Mouse (Mus musculus) lung, postnatal 0 days (tissue): ENCODE measurements around the gene Haus7. TPM values are rescaled to one million over a fixed set of nuclear protein-coding genes. Genes with fewer than 3 reads are reported as not detected.
A peak's percentile ranks its signal among the peaks of the same experiment; 100 is the strongest.

Experiments
- ATAC-seq: fragments of 200-750 bp; cut with Nextera tagmentation; 2 replicates; pipeline ENCODE4 v1.8.0; 2017; ENCODE audit warnings: moderate library complexity
- DNase-seq: peaks from one replicate; pipeline ENCODE4 v3.0.0-alpha.2; 2016; ENCODE audit warnings: low spot score
- H3K27ac ChIP-seq: fragments of 300-500 bp; sonication (generic); 2 replicates; pipeline ENCODE4 v1.5.1; 2014; ENCODE audit warnings: antibody characterized with exemption, mild to moderate bottlenecking, low read length, mixed read lengths
- H3K27me3 ChIP-seq: fragments of 300-500 bp; sonication (generic); replicated peaks from 2 replicates; pipeline ENCODE4 v1.6.1; 2014; ENCODE audit warnings: low read length, mixed read lengths; ENCODE audit not compliant: insufficient read depth
- H3K36me3 ChIP-seq: fragments of 300-500 bp; sonication (generic); 2 replicates; pipeline ENCODE4 v1.6.1; 2014; ENCODE audit warnings: low read length, mixed read lengths; ENCODE audit not compliant: insufficient read depth
- H3K4me1 ChIP-seq: fragments of 300-500 bp; sonication (generic); 2 replicates; pipeline ENCODE4 v1.6.1; 2014; ENCODE audit warnings: antibody characterized with exemption, low read depth, low read length, mixed read lengths; ENCODE audit not compliant: insufficient read depth
- H3K4me2 ChIP-seq: fragments of 300-500 bp; sonication (generic); replicated peaks from 2 replicates; pipeline ENCODE4 v1.6.1; 2014; ENCODE audit warnings: low read depth, mild to moderate bottlenecking, low read length, moderate library complexity, mixed read lengths
- H3K4me3 ChIP-seq: fragments of 300-500 bp; sonication (generic); 2 replicates; pipeline ENCODE4 v1.5.1; 2014; ENCODE audit warnings: low read depth, low read length
- H3K9ac ChIP-seq: fragments of 300-500 bp; sonication (generic); replicated peaks from 2 replicates; pipeline ENCODE4 v1.6.1; 2014; ENCODE audit warnings: low read depth, mild to moderate bottlenecking
- H3K9me3 ChIP-seq: fragments of 300-500 bp; sonication (generic); 2 replicates; pipeline ENCODE4 v1.6.1; 2016; ENCODE audit warnings: low read length, mixed read lengths
- CTCF ChIP-seq: IDR thresholded peaks from 2 replicates; pipeline ENCODE4 v1.5.1; 2016; ENCODE audit warnings: antibody characterized with exemption, mild to moderate bottlenecking
- EP300 ChIP-seq: IDR thresholded peaks from 2 replicates; pipeline ENCODE4 v1.6.1; 2016; ENCODE audit warnings: antibody characterized with exemption, mild to moderate bottlenecking, control low read depth
- WGBS: fragments of 180-500 bp; shearing (Covaris S2); extraction: QIAGEN DNeasy Blood & Tissue Kit; methylation state at CpG from one replicate; pipeline ENCODE4 v1.1.7; 2014; 5-methylcytosine and 5-hydroxymethylcytosine counted together
- polyA plus RNA-seq: library from polyadenylated mRNA; unstranded; fragments of >200 nt; fragmentation: Nextera tagmentation; extraction: Ambion mirVana; gene quantifications from 2 replicates; pipeline ENCODE4 v1.2.1, GENCODE M21; 2015

Haus7 gene
- polyA plus RNA-seq, 1 experiment from 2014 or later = 31.8 TPM

DNA sequence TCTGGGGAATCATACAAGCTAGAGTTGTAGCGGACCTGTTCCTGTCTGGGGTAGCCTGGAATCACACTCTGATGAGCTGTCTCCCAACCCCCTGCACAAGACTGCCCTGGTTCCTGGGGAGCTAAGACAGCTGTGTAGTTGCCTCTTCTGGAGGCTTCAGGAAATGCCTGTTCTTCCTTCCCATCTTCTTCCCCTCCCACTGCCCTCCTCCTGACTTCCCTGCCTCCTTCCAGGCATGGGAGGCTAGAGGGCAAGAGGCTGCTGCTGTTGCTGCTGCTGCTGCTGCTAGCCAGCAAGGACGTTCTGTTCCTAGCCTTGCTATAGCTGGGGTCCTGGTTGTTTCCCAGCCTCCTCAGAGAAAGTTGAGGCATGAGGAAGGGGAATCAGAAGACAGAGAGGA is 21.5 kb upstream of the Haus7 start:
- Histone ChIP-seq H3K9me3 (no peaks in the 10 kb centered on the region), H3K4me3 (no peak overlapping the region), H3K9ac (no peak overlapping the region), H3K27me3 (no peaks in the 10 kb centered on the region), H3K27ac (peak overlapping the region; percentile 77), H3K4me1 (no peaks in the 10 kb centered on the region; the same call in 1 of the 2 replicates), H3K4me2 (no peak overlapping the region), H3K36me3 (no peaks in the 10 kb centered on the region)
- 38% methylated on average over 2 of the region's 2 CpGs for WGBS
- TF ChIP-seq CTCF (no peak), EP300 (peak; percentile 26; the same call in 1 of the 2 replicates)
- peak; percentile 55 for ATAC-seq
- DNase-seq = peak; percentile 72

DNA sequence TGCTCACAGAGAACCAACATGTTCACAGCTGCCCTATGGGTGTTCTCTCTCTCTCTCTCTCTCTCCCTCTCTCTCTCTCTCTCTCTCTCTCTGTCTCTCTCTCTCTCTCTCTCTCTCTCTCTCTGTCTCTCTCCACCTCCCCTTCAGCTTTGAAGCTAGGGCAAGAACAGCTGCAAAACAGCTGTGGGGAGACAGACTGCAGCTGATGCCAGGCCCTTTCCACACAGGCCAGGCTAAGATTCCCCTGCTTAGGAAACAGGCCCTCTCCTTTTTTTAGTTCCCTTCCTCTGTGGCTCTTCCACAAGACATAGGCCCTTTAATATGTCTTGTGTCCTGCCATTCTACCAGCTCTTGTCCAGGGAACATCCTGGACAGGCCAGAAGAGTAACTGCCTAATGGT is 20.8 kb upstream of the Haus7 start:
- peak; percentile 53 for ATAC-seq
- Histone ChIP-seq H3K9ac (no peak overlapping the region), H3K27ac (peak overlapping the region; percentile 77), H3K36me3 (no peaks in the 10 kb centered on the region), H3K9me3 (no peaks in the 10 kb centered on the region), H3K4me2 (no peak overlapping the region), H3K4me3 (no peak overlapping the region), H3K27me3 (no peaks in the 10 kb centered on the region), H3K4me1 (no peaks in the 10 kb centered on the region; the same call in 1 of the 2 replicates)
- peak; percentile 71 for DNase-seq
- TF ChIP-seq CTCF (no peak), EP300 (no peak)

DNA sequence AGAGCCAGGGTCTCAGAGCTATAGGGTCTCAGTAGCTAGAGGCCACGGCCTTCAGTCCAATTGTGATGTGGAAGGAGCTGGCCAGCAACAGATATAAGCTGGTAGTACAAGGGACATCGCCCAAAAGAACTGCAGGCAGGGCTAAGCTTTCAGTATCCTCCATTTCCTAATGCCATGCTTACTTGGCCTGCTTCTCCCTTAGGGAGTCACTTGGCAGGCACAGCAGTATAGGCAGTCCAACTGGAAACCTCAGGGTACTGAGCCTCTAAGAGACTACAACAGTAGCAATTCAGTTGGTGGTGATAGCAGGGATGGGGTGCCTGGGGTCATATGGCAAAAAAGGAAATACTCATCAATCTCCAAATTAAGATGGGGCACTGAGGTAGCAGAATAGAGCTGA is 18.7 kb upstream of the Haus7 start:
- Histone ChIP-seq H3K9me3 (no peaks in the 10 kb centered on the region), H3K9ac (no peak overlapping the region), H3K4me2 (no peak overlapping the region), H3K27me3 (no peaks in the 10 kb centered on the region), H3K4me3 (no peak overlapping the region), H3K4me1 (no peaks in the 10 kb centered on the region; the same call in 1 of the 2 replicates), H3K36me3 (no peaks in the 10 kb centered on the region), H3K27ac (peak overlapping the region; percentile 47)
- DNase-seq (no peak), ATAC-seq (no peak)
- TF ChIP-seq EP300 (no peak), CTCF (no peak)
- WGBS = 92% methylated on average over 2 of the region's 2 CpGs

DNA sequence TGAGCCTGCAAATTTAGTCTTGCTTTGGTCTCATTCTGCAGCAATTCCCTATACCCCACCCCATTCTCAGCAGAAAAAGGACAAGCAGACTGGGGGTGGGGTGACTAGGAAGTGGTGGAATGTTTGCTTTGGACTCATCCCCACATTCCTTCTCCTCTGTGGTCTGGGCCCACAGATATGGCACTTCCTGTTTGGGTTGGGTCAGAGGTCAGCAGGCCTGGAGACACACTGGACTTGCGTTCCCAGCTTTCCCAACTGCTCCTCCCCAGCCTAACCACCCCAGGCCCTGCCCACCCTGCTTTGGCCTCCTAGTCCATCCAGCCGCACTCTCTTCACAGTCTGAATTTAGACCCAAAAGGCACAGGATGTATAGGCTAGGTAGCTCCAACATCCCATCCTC is 17.8 kb upstream of the Haus7 start:
- Histone ChIP-seq H3K27ac (peak overlapping the region; percentile 47; the same call in 1 of the 2 replicates), H3K9ac (no peak overlapping the region), H3K27me3 (no peaks in the 10 kb centered on the region), H3K4me2 (no peak overlapping the region), H3K4me3 (no peak overlapping the region), H3K36me3 (no peaks in the 10 kb centered on the region), H3K4me1 (no peaks in the 10 kb centered on the region; the same call in 1 of the 2 replicates), H3K9me3 (no peaks in the 10 kb centered on the region)
- ATAC-seq (peak; percentile 74), DNase-seq (peak; percentile 87)
- 26% methylated on average over 2 of the region's 2 CpGs for WGBS
- TF ChIP-seq CTCF (no peak), EP300 (peak; percentile 31; the same call in 1 of the 2 replicates)

DNA sequence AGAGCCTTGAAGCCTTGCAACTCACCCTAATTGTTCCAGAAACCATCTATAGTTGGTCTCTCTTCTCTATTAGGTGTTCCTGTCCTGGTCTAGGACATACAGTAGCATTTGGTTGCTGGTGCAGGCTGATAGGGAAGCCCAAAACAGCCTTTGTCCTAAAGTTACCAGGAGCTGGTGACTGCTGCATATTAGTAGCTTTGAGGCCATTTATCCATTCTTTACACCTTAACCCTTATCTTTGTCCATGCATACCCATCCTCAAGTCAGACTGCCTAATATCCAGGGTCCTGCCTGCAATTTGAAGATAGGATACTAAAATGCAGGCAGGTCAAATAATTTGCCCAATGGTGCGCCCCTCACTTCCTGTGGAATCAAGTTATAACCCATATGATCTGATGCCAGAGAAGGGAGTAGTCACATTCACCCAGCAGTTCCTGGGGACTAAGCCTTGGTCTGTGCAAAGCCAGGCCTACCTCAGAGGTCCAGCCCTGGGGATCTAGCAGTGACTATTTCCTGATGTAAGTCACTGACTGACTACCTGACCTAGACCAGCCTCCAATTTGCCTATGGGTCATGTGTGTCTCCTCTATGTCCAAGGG is 16.9 kb upstream of the Haus7 start:
- ATAC-seq = no peak
- Histone ChIP-seq H3K4me2 (no peak overlapping the region), H3K27ac (peak overlapping the region; percentile 68), H3K9ac (no peak overlapping the region), H3K36me3 (no peaks in the 10 kb centered on the region), H3K27me3 (no peaks in the 10 kb centered on the region), H3K9me3 (no peaks in the 10 kb centered on the region), H3K4me3 (no peak overlapping the region), H3K4me1 (no peaks in the 10 kb centered on the region; the same call in 1 of the 2 replicates)
- TF ChIP-seq CTCF (no peak), EP300 (no peak)
- DNase-seq = no peak
- 81% methylated on average over 1 of the region's 1 CpGs for WGBS

DNA sequence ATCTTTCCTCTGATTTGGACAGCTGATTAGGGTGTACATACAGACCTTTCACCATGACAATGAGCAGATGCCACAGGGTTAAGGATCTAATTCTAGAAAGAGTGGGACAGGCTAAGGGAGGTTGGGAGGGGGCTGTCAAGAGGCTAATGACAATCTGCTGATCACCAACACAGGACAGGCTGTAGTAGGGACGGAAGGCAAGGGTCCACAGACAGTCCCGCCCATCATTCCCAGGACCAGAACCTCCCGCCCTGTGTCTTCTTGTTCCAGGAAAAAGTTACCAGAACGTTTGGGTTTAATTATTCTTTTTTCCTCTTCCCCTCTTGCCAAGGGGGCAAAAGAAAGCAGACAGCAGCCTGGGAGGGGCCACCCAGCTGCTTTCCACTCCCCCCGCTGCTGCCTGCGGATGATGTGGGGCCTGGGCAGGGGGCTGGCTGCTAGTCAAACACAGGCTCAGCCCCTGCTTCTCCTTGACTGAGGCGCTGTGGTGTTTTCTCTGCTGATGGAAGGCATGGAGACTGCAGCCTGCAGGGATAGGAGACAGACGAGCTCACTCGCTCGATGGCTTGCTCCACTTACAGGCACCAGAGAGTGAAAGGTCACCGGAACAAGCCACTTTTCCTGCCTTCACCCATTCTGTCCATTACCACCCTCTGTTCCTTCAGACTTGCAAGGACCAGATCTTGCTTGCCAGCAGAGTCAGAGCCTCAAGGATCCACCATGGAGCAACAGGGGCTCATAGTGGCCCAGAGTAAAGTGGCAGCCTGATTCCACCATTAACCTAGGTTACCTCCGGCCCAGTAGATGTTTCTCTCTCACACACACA is 15.7 kb upstream of the Haus7 start:
- TF ChIP-seq EP300 (peak; percentile 34; the same call in 1 of the 2 replicates), CTCF (peak; percentile 27; the same call in 1 of the 2 replicates)
- no peak overlapping the region for H3K4me2 ChIP-seq
- 52% methylated on average over 11 of the region's 12 CpGs for WGBS
- ATAC-seq (peak; percentile 77), DNase-seq (peak; percentile 72)
- no peak overlapping the region for H3K4me3 ChIP-seq
- H3K36me3 ChIP-seq = no peaks in the 10 kb centered on the region
- H3K27ac ChIP-seq = peak overlapping the region; percentile 55
- no peak overlapping the region for H3K9ac ChIP-seq
- no peaks in the 10 kb centered on the region for H3K9me3 ChIP-seq
- H3K27me3 ChIP-seq = no peaks in the 10 kb centered on the region
- no peaks in the 10 kb centered on the region; the same call in 1 of the 2 replicates for H3K4me1 ChIP-seq
